Mouse (Mus musculus): ENCODE measurements around the gene Timm17a. TPM values are rescaled to one million over a fixed set of nuclear protein-coding genes. Genes with fewer than 3 reads are reported as not detected.

Gene Timm17a
- polyA plus RNA-seq, 1 experiment from 2014 or later, result 200 TPM

GRCm38 (mm10) chr1:135324571-135324970 lies 11.0 kb upstream of the Timm17a start, which contains the start of gene Lmod1:
TSS of gene Lmod1 (plus strand) at chr1:135324807.
- no peak within 1 kb of the TSS for H3K4me3 ChIP-seq
- no peaks in the 10 kb centered on the region for H3K36me3 ChIP-seq
- WGBS, result 13% methylated on average over 8 of the region's 8 CpGs
- no peak within 1 kb of the TSS; the same call in 1 of the 2 replicates for H3K27ac ChIP-seq (replicated peaks)
- no peaks in the 10 kb centered on the region for H3K9me3 ChIP-seq (replicated peaks)
- peak; percentile 64 for DNase-seq (ENCODE audit: low spot score)
- peaks cover 16% of the 10 kb centered on the region; the same call in 1 of the 2 replicates for H3K27me3 ChIP-seq (ENCODE audit: low read depth, poor library complexity, severe bottlenecking)
- H3K4me1 ChIP-seq, result peaks cover 11% of the 10 kb centered on the region

- WGBS, result 85% methylated on average over 7 of the region's 7 CpGs
Measured at GRCm38 (mm10) chr1:135323367-135323901, 9.9 kb upstream of the Timm17a start.

GRCm38 (mm10) chr1:135312201-135312600 lies 1.4 kb downstream of the Timm17a start:
- DNase-seq (ENCODE audit: low spot score), result no peak
- Histone ChIP-seq H3K27me3 (ENCODE audit: low read depth, poor library complexity, severe bottlenecking) (no peaks in the 10 kb centered on the region), H3K27ac (replicated peaks) (no peak overlapping the region), H3K9me3 (replicated peaks) (no peaks in the 10 kb centered on the region), H3K4me3 (peak overlapping the region; percentile 94), H3K36me3 (peaks cover 37% of the 10 kb centered on the region), H3K4me1 (peaks cover 20% of the 10 kb centered on the region)
- WGBS, result 91% methylated on average over 4 of the region's 4 CpGs

More at GRCm38 (mm10) chr1:135323367-135323901, 9.9 kb upstream of the Timm17a start:
- Histone ChIP-seq H3K4me3 (no peak overlapping the region), H3K36me3 (no peaks in the 10 kb centered on the region), H3K9me3 (replicated peaks) (no peaks in the 10 kb centered on the region), H3K27ac (replicated peaks) (no peak overlapping the region), H3K27me3 (ENCODE audit: low read depth, poor library complexity, severe bottlenecking) (peaks cover 16% of the 10 kb centered on the region; the same call in 1 of the 2 replicates), H3K4me1 (peaks cover 11% of the 10 kb centered on the region)
- DNase-seq (ENCODE audit: low spot score), result no peak

- H3K27me3 ChIP-seq (ENCODE audit: low read depth, poor library complexity, severe bottlenecking), result no peaks in the 10 kb centered on the region
- no peak overlapping the region for H3K4me3 ChIP-seq
- DNase-seq (ENCODE audit: low spot score), result no peak
- H3K36me3 ChIP-seq, result peaks cover 45% of the 10 kb centered on the region
- peaks cover 20% of the 10 kb centered on the region for H3K4me1 ChIP-seq
- no peak overlapping the region for H3K27ac ChIP-seq (replicated peaks)
- H3K9me3 ChIP-seq (replicated peaks), result no peaks in the 10 kb centered on the region
- WGBS, result 84% methylated on average over 6 of the region's 6 CpGs
Measured at GRCm38 (mm10) chr1:135311356-135311755, 2.2 kb downstream of the Timm17a start.

- DNase-seq (ENCODE audit: low spot score), result no peak
- peaks cover 36% of the 10 kb centered on the region for H3K36me3 ChIP-seq
- no peaks in the 10 kb centered on the region for H3K9me3 ChIP-seq (replicated peaks)
- 89% methylated on average over 5 of the region's 5 CpGs for WGBS
- H3K4me3 ChIP-seq, result no peak overlapping the region
- H3K27ac ChIP-seq (replicated peaks), result no peak overlapping the region
- H3K4me1 ChIP-seq, result no peaks in the 10 kb centered on the region
- no peaks in the 10 kb centered on the region for H3K27me3 ChIP-seq (ENCODE audit: low read depth, poor library complexity, severe bottlenecking)
Measured at GRCm38 (mm10) chr1:135290908-135291307, 22.7 kb downstream of the Timm17a start.

- H3K4me1 ChIP-seq, result peaks cover 23% of the 10 kb centered on the region
Measured at GRCm38 (mm10) chr1:135286311-135286710, 27.3 kb downstream of the Timm17a start.

GRCm38 (mm10) chr1:135283826-135284291 lies 29.7 kb downstream of the Timm17a start, which contains the start of gene Rnpep:
TSS of gene Rnpep (minus strand) at chr1:135284084.
- WGBS, result under 1% methylated on average over 39 of the region's 39 CpGs
- Histone ChIP-seq H3K9me3 (replicated peaks) (no peaks in the 10 kb centered on the region), H3K36me3 (peaks cover 15% of the 10 kb centered on the region; the same call in 1 of the 2 replicates), H3K27ac (replicated peaks) (peak within 1 kb of the TSS; percentile 94), H3K4me3 (peak within 1 kb of the TSS; percentile 88), H3K4me1 (peaks cover 26% of the 10 kb centered on the region), H3K27me3 (ENCODE audit: low read depth, poor library complexity, severe bottlenecking) (no peaks in the 10 kb centered on the region)
- DNase-seq (ENCODE audit: low spot score), result peak; percentile 84

More at GRCm38 (mm10) chr1:135286311-135286710, 27.3 kb downstream of the Timm17a start:
- no peak for DNase-seq (ENCODE audit: low spot score)
- H3K36me3 ChIP-seq, result peaks cover 7% of the 10 kb centered on the region; the same call in 1 of the 2 replicates
- no peaks in the 10 kb centered on the region for H3K27me3 ChIP-seq (ENCODE audit: low read depth, poor library complexity, severe bottlenecking)
- 83% methylated on average over 2 of the region's 2 CpGs for WGBS
- H3K9me3 ChIP-seq (replicated peaks), result no peaks in the 10 kb centered on the region
- H3K4me3 ChIP-seq, result no peak overlapping the region
- no peak overlapping the region for H3K27ac ChIP-seq (replicated peaks)

GRCm38 (mm10) chr1:135283287-135283825 lies 30.2 kb downstream of the Timm17a start:
- H3K36me3 ChIP-seq, result peaks cover 19% of the 10 kb centered on the region
- no peaks in the 10 kb centered on the region for H3K9me3 ChIP-seq (replicated peaks)
- peaks cover 26% of the 10 kb centered on the region for H3K4me1 ChIP-seq
- no peak for DNase-seq (ENCODE audit: low spot score)
- H3K4me3 ChIP-seq, result peak overlapping the region; percentile 88
- peak overlapping the region; percentile 94 for H3K27ac ChIP-seq (replicated peaks)
- no peaks in the 10 kb centered on the region for H3K27me3 ChIP-seq (ENCODE audit: low read depth, poor library complexity, severe bottlenecking)
- WGBS, result under 1% methylated on average over 48 of the region's 48 CpGs

- peak overlapping the region; percentile 88 for H3K4me3 ChIP-seq
- no peak for DNase-seq (ENCODE audit: low spot score)
- H3K36me3 ChIP-seq, result peaks cover 26% of the 10 kb centered on the region
- 44% methylated on average over 13 of the region's 13 CpGs for WGBS
- H3K9me3 ChIP-seq (replicated peaks), result no peaks in the 10 kb centered on the region
- H3K27ac ChIP-seq (replicated peaks), result peak overlapping the region; percentile 94
- H3K27me3 ChIP-seq (ENCODE audit: low read depth, poor library complexity, severe bottlenecking), result no peaks in the 10 kb centered on the region
- H3K4me1 ChIP-seq, result peaks cover 26% of the 10 kb centered on the region
Measured at GRCm38 (mm10) chr1:135282536-135283286, 30.9 kb downstream of the Timm17a start.

GRCm38 (mm10) chr1:135281841-135282240 lies 31.7 kb downstream of the Timm17a start:
- peaks cover 34% of the 10 kb centered on the region for H3K36me3 ChIP-seq
- 97% methylated on average over 17 of the region's 17 CpGs for WGBS
- no peak overlapping the region for H3K27ac ChIP-seq (replicated peaks)
- DNase-seq (ENCODE audit: low spot score), result no peak
- no peaks in the 10 kb centered on the region for H3K27me3 ChIP-seq (ENCODE audit: low read depth, poor library complexity, severe bottlenecking)
- H3K9me3 ChIP-seq (replicated peaks), result no peaks in the 10 kb centered on the region
- peaks cover 26% of the 10 kb centered on the region for H3K4me1 ChIP-seq
- no peak overlapping the region for H3K4me3 ChIP-seq

GRCm38 (mm10) chr1:135280646-135281045 lies 32.9 kb downstream of the Timm17a start:
- DNase-seq (ENCODE audit: low spot score), result no peak
- 93% methylated on average over 9 of the region's 9 CpGs for WGBS
- Histone ChIP-seq H3K9me3 (replicated peaks) (no peaks in the 10 kb centered on the region), H3K4me3 (no peak overlapping the region), H3K27ac (replicated peaks) (no peak overlapping the region), H3K4me1 (peaks cover 26% of the 10 kb centered on the region), H3K36me3 (peaks cover 45% of the 10 kb centered on the region), H3K27me3 (ENCODE audit: low read depth, poor library complexity, severe bottlenecking) (no peaks in the 10 kb centered on the region)

- H3K4me1 ChIP-seq, result no peaks in the 10 kb centered on the region
- 92% methylated on average over 9 of the region's 9 CpGs for WGBS
- no peak overlapping the region for H3K4me3 ChIP-seq
- H3K9me3 ChIP-seq (replicated peaks), result no peaks in the 10 kb centered on the region
- no peak for DNase-seq (ENCODE audit: low spot score)
- H3K27me3 ChIP-seq (ENCODE audit: low read depth, poor library complexity, severe bottlenecking), result no peaks in the 10 kb centered on the region
- H3K27ac ChIP-seq (replicated peaks), result no peak overlapping the region
- H3K36me3 ChIP-seq, result peaks cover 79% of the 10 kb centered on the region
Measured at GRCm38 (mm10) chr1:135271371-135271770, 42.2 kb downstream of the Timm17a start.

Data from midbrain, embryonic 10.5 days (tissue).